Mouse (Mus musculus) kidney, embryonic 14.5 days (tissue): Measurements from ENCODE around the gene Vmn1r18. TPM values are rescaled to one million over a fixed set of nuclear protein-coding genes. Genes with fewer than 3 reads are reported as not detected.
"Not testable (repeated sequence)": the region's sequence is repeated elsewhere in the genome, so short reads cannot be mapped to it uniquely, and the experiment has no call there.

Experiments
- ATAC-seq: fragments of 200-750 bp; cut with Nextera tagmentation; 2 replicates; pipeline ENCODE4 v1.8.0; 2017; ENCODE audit warnings: moderate number of reproducible peaks, mild to moderate bottlenecking, moderate TSS enrichment, moderate library complexity; ENCODE audit not compliant: low FRiP score, low TSS enrichment
- H3K27ac ChIP-seq: fragments of 300-500 bp; sonication (generic); 2 replicates; pipeline ENCODE4 v1.5.1; 2014; ENCODE audit warnings: low read depth, mild to moderate bottlenecking, low read length, moderate library complexity, mixed read lengths
- H3K27me3 ChIP-seq: fragments of 300-500 bp; sonication (generic); 2 replicates; pipeline ENCODE4 v1.6.1; 2014; ENCODE audit warnings: mild to moderate bottlenecking, low read length; ENCODE audit not compliant: control insufficient read depth, insufficient read depth
- H3K36me3 ChIP-seq: fragments of 300-500 bp; sonication (generic); 2 replicates; pipeline ENCODE4 v1.6.1; 2014; ENCODE audit warnings: low read length, mixed read lengths; ENCODE audit not compliant: control insufficient read depth, insufficient read depth
- H3K4me1 ChIP-seq: fragments of 300-500 bp; sonication (generic); 2 replicates; pipeline ENCODE4 v1.6.1; 2014; ENCODE audit warnings: low read length, mixed read lengths; ENCODE audit not compliant: control insufficient read depth, insufficient read depth
- H3K4me2 ChIP-seq: fragments of 300-500 bp; sonication (generic); replicated peaks from 2 replicates; pipeline ENCODE4 v1.6.1; 2014; ENCODE audit warnings: low read depth, mild to moderate bottlenecking, low read length
- H3K4me3 ChIP-seq: fragments of 300-500 bp; sonication (generic); 2 replicates; pipeline ENCODE4 v1.5.1; 2014; ENCODE audit warnings: mild to moderate bottlenecking, low read length
- H3K9ac ChIP-seq: fragments of 300-500 bp; sonication (generic); 2 replicates; pipeline ENCODE4 v1.6.1; 2014; ENCODE audit warnings: low read depth, mild to moderate bottlenecking, low read length, moderate library complexity
- H3K9me3 ChIP-seq: fragments of 300-500 bp; sonication (generic); 2 replicates; pipeline ENCODE4 v1.6.1; 2016; ENCODE audit warnings: low read length; ENCODE audit not compliant: control insufficient read depth
- WGBS: fragments of 180-500 bp; shearing (Covaris S2); extraction: QIAGEN DNeasy Blood & Tissue Kit; methylation state at CpG from one replicate; pipeline ENCODE4 v1.1.7; 2014; 5-methylcytosine and 5-hydroxymethylcytosine counted together
- polyA plus RNA-seq: library from polyadenylated mRNA; unstranded; fragments of >200 nt; fragmentation: Nextera tagmentation; extraction: Ambion mirVana; gene quantifications from 2 replicates; pipeline ENCODE4 v1.2.1, GENCODE M21; 2014

Gene Vmn1r18
- not detected in 2 replicates for polyA plus RNA-seq

GRCm38 (mm10) chr6:57395683-57396082 lies at the start of gene Vmn1r18:
Gene Vmn1r18, minus strand, starts transcription at chr6:57395783.
- Histone ChIP-seq H3K4me1 (no peaks in the 10 kb centered on the region), H3K27ac (no peak within 1 kb of the TSS), H3K4me2 (no peak within 1 kb of the TSS), H3K9ac (no peak within 1 kb of the TSS), H3K4me3 (no peak within 1 kb of the TSS), H3K27me3 (no peaks in the 10 kb centered on the region), H3K36me3 (no peaks in the 10 kb centered on the region), H3K9me3 (no peaks in the 10 kb centered on the region)
- no peak for ATAC-seq

DNA sequence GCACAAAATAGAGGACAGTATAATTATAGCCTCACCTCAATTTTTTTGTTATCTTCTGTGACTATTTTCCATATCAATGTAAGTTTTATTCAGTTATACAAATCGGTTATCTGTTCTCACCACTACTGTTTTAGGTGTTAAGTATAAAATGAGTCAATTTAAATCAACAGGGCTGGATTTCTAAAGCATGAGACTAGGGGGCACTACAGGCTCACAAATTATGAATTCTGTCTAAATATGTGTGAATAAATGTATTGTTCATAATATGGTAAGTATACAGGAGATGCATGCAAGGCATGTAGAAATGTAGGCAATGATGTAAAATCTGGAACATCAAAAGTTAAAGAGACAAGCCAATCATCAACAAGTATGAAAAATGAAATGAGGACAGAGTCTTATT lies 35.6 kb upstream of the Vmn1r18 start:
- Histone ChIP-seq H3K27ac (no peak overlapping the region), H3K36me3 (no peaks in the 10 kb centered on the region), H3K4me1 (no peaks in the 10 kb centered on the region), H3K4me2 (no peak overlapping the region), H3K27me3 (no peaks in the 10 kb centered on the region), H3K9ac (no peak overlapping the region), H3K9me3 (no peaks in the 10 kb centered on the region), H3K4me3 (no peak overlapping the region)
- WGBS: 81% methylated on average over 1 of the region's 1 CpGs
- ATAC-seq: no peak

- no peaks in the 10 kb centered on the region for H3K4me1 ChIP-seq
- 63% methylated on average over 1 of the region's 1 CpGs for WGBS
Measured at GRCm38 (mm10) chr6:57428630-57429029, 33.0 kb upstream of the Vmn1r18 start, which contains the start of gene Vmn1r20. Gene Vmn1r20, plus strand, starts transcription at chr6:57428930.

GRCm38 (mm10) chr6:57403480-57403879 lies 7.9 kb upstream of the Vmn1r18 start, which contains the start of gene Vmn1r19:
Gene Vmn1r19, plus strand, starts transcription at chr6:57403780.
- not testable (repeated sequence) for H3K4me2 ChIP-seq, H3K27me3 ChIP-seq, H3K9ac ChIP-seq, H3K4me1 ChIP-seq, ATAC-seq, H3K36me3 ChIP-seq, H3K9me3 ChIP-seq, H3K27ac ChIP-seq, H3K4me3 ChIP-seq
- WGBS: 73% methylated on average over 3 of the region's 3 CpGs

More at GRCm38 (mm10) chr6:57428630-57429029, 33.0 kb upstream of the Vmn1r18 start, which contains the start of gene Vmn1r20:
- Histone ChIP-seq H3K27me3 (no peaks in the 10 kb centered on the region), H3K4me2 (no peak within 1 kb of the TSS), H3K27ac (no peak within 1 kb of the TSS), H3K9ac (no peak within 1 kb of the TSS), H3K4me3 (no peak within 1 kb of the TSS), H3K36me3 (no peaks in the 10 kb centered on the region), H3K9me3 (no peaks in the 10 kb centered on the region)
- ATAC-seq: no peak

DNA sequence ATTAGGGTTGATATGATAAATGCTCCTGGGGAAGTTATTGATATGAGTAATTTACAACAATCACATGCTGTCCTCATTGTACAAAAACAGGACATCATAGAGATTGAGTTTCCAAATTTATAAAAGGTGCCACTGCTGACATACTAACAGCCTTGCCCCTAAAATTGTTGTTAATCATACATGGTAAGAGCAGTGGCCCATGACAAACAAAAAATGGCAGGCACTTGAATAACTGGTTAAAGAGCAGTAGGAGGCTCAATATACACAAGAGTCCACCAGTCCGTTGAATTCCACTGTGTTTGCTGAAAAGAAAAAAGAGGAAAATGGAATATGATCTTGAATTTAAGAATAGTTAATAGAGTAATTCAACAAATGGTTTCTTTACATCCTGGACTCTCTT lies 28.1 kb downstream of the Vmn1r18 start:
- no peaks in the 10 kb centered on the region for H3K4me1 ChIP-seq
- no peaks in the 10 kb centered on the region for H3K27me3 ChIP-seq
- H3K4me2 ChIP-seq: no peak overlapping the region
- no peak overlapping the region for H3K4me3 ChIP-seq
- no peaks in the 10 kb centered on the region for H3K36me3 ChIP-seq
- H3K9ac ChIP-seq: no peak overlapping the region
- no peak for ATAC-seq
- 84% methylated on average over 1 of the region's 1 CpGs for WGBS
- no peak overlapping the region for H3K27ac ChIP-seq
- H3K9me3 ChIP-seq: no peaks in the 10 kb centered on the region

- H3K9me3 ChIP-seq, H3K9ac ChIP-seq, H3K4me3 ChIP-seq, H3K36me3 ChIP-seq, H3K27ac ChIP-seq, ATAC-seq, H3K4me1 ChIP-seq, H3K4me2 ChIP-seq, H3K27me3 ChIP-seq: not testable (repeated sequence)
- WGBS: 87% methylated on average over 1 of the region's 1 CpGs
Measured at GRCm38 (mm10) chr6:57365866-57366265, 29.7 kb downstream of the Vmn1r18 start.

DNA sequence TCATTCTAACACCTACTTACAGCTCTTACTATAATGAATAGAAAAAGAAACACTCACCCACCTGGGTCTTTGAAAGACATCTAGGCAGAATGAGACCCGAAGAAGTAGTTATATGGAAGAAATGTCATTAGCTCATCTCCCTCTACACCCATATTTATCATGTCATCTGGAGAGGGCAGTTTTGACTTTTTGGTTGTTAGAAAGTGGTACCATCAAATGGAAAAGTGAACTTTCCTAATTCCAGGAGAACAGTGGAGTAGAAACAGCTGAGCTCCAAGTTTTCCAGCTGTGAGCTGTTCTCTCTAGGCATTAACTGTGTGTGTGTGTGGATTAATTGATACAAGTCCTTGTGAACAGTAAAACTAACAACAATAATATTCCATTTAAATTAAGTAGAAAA lies 32.0 kb downstream of the Vmn1r18 start, which contains the start of gene Vmn1r17:
Gene Vmn1r17 (minus strand): TSS at position 101 of the 400 bp plus-strand sequence.
- Histone ChIP-seq H3K27ac (no peak within 1 kb of the TSS), H3K4me1 (no peaks in the 10 kb centered on the region), H3K4me3 (no peak within 1 kb of the TSS), H3K9ac (no peak within 1 kb of the TSS), H3K27me3 (no peaks in the 10 kb centered on the region), H3K9me3 (no peaks in the 10 kb centered on the region), H3K4me2 (no peak within 1 kb of the TSS), H3K36me3 (no peaks in the 10 kb centered on the region)
- ATAC-seq: no peak
- WGBS: 94% methylated on average over 1 of the region's 1 CpGs

DNA sequence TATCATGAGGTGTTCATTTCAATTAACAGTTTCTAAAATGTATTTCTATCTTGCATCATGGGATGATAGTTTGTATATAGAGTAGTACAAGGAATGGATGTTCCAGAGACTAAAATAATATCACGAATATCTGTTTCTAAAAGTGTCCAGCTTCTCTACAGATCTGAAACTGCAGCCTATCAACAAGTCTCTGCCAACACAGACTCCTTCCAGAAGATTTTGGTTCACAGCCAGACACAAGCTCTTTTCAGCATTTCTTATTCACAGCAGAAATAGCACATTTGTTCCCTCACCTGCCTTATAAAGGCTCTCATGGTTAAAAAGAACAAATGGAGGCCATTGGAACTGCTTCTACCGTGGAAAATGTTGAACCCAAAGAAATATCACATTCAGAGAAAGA lies 38.7 kb downstream of the Vmn1r18 start:
- Histone ChIP-seq H3K27ac (no peak overlapping the region), H3K9me3 (no peaks in the 10 kb centered on the region), H3K4me2 (no peak overlapping the region), H3K4me1 (no peaks in the 10 kb centered on the region), H3K36me3 (no peaks in the 10 kb centered on the region), H3K27me3 (no peaks in the 10 kb centered on the region), H3K9ac (no peak overlapping the region), H3K4me3 (no peak overlapping the region)
- no peak for ATAC-seq
- WGBS: 74% methylated on average over 2 of the region's 2 CpGs

GRCm38 (mm10) chr6:57329394-57329793 lies 66.2 kb downstream of the Vmn1r18 start, which contains the start of gene Vmn1r16:
Gene Vmn1r16, minus strand, starts transcription at chr6:57329494.
- H3K9me3 ChIP-seq: 0 out of 2 replicates have a peak, but pooled peaks cover 3% of the 10 kb centered on the region
- no peak for ATAC-seq
- H3K4me3 ChIP-seq: no peak within 1 kb of the TSS
- 81% methylated on average over 3 of the region's 3 CpGs for WGBS
- no peaks in the 10 kb centered on the region for H3K27me3 ChIP-seq
- H3K27ac ChIP-seq: no peak within 1 kb of the TSS
- no peaks in the 10 kb centered on the region for H3K4me1 ChIP-seq
- H3K4me2 ChIP-seq: no peak within 1 kb of the TSS
- no peak within 1 kb of the TSS for H3K9ac ChIP-seq
- H3K36me3 ChIP-seq: no peaks in the 10 kb centered on the region
